Mouse (Mus musculus): ENCODE measurements around the gene Fam214a. TPM values are rescaled to one million over a fixed set of nuclear protein-coding genes. Genes with fewer than 3 reads are reported as not detected.
A peak's percentile ranks its signal among the peaks of the same experiment; 100 is the strongest.

Fam214a gene
- polyA plus RNA-seq, 1 experiment from 2014 or later: 1.6 TPM

- no peaks in the 10 kb centered on the region for H3K9me3 ChIP-seq (replicated peaks)
- no peak overlapping the region for H3K4me2 ChIP-seq
- 46% methylated on average over 3 of the region's 3 CpGs for WGBS (ENCODE audit: insufficient replicate concordance)
- H3K27ac ChIP-seq: no peak overlapping the region
- no peak overlapping the region for H3K4me3 ChIP-seq (replicated peaks)
- no peaks in the 10 kb centered on the region for H3K36me3 ChIP-seq
- no peak overlapping the region for H3K9ac ChIP-seq
- DNase-seq (no peak), ATAC-seq (ENCODE audit: low read depth) (no peak)
- H3K4me1 ChIP-seq (replicated peaks): peaks cover 4% of the 10 kb centered on the region; the same call in 1 of the 2 replicates
- H3K27me3 ChIP-seq: no peaks in the 10 kb centered on the region
These were observed 29.8 kb upstream of the Fam214a start for GRCm38 (mm10) chr9:74922884-74923283.

GRCm38 (mm10) chr9:74923291-74923977 lies 29.2 kb upstream of the Fam214a start:
- Histone ChIP-seq H3K4me2 (no peak overlapping the region), H3K9ac (no peak overlapping the region), H3K4me1 (replicated peaks) (peaks cover 4% of the 10 kb centered on the region; the same call in 1 of the 2 replicates), H3K36me3 (no peaks in the 10 kb centered on the region), H3K4me3 (replicated peaks) (no peak overlapping the region), H3K9me3 (replicated peaks) (no peaks in the 10 kb centered on the region), H3K27ac (no peak overlapping the region), H3K27me3 (no peaks in the 10 kb centered on the region)
- DNase-seq: no peak
- 66% methylated on average over 6 of the region's 6 CpGs for WGBS (ENCODE audit: insufficient replicate concordance)
- no peak for ATAC-seq (ENCODE audit: low read depth)

- Histone ChIP-seq H3K9me3 (replicated peaks) (no peaks in the 10 kb centered on the region), H3K36me3 (no peaks in the 10 kb centered on the region), H3K4me2 (no peak overlapping the region), H3K4me3 (replicated peaks) (no peak overlapping the region), H3K4me1 (replicated peaks) (peaks cover 1% of the 10 kb centered on the region; the same call in 1 of the 2 replicates), H3K9ac (no peak overlapping the region), H3K27ac (no peak overlapping the region), H3K27me3 (no peaks in the 10 kb centered on the region)
- 71% methylated on average over 10 of the region's 10 CpGs for WGBS (ENCODE audit: insufficient replicate concordance)
- ATAC-seq (ENCODE audit: low read depth): no peak
- no peak for DNase-seq
These were observed 27.4 kb upstream of the Fam214a start for GRCm38 (mm10) chr9:74925220-74925769.

- Histone ChIP-seq H3K4me3 (replicated peaks) (no peak overlapping the region), H3K4me2 (no peak overlapping the region), H3K9ac (no peak overlapping the region), H3K27ac (no peak overlapping the region), H3K36me3 (no peaks in the 10 kb centered on the region), H3K4me1 (replicated peaks) (no peaks in the 10 kb centered on the region), H3K9me3 (replicated peaks) (no peaks in the 10 kb centered on the region), H3K27me3 (no peaks in the 10 kb centered on the region)
- 66% methylated on average over 4 of the region's 4 CpGs for WGBS (ENCODE audit: insufficient replicate concordance)
- ATAC-seq (ENCODE audit: low read depth): no peak
- DNase-seq: no peak
These were observed 22.7 kb upstream of the Fam214a start for GRCm38 (mm10) chr9:74929981-74930423.

GRCm38 (mm10) chr9:74930653-74931052 lies 22.0 kb upstream of the Fam214a start:
- Histone ChIP-seq H3K27ac (no peak overlapping the region), H3K4me2 (no peak overlapping the region), H3K4me3 (replicated peaks) (no peak overlapping the region), H3K4me1 (replicated peaks) (no peaks in the 10 kb centered on the region), H3K27me3 (no peaks in the 10 kb centered on the region), H3K9ac (no peak overlapping the region), H3K36me3 (no peaks in the 10 kb centered on the region), H3K9me3 (replicated peaks) (no peaks in the 10 kb centered on the region)
- WGBS (ENCODE audit: insufficient replicate concordance): 76% methylated on average over 5 of the region's 5 CpGs
- ATAC-seq (ENCODE audit: low read depth): no peak
- DNase-seq: no peak

- WGBS (ENCODE audit: insufficient replicate concordance): 53% methylated on average over 3 of the region's 3 CpGs
These were observed 17.4 kb upstream of the Fam214a start for GRCm38 (mm10) chr9:74935289-74935688.

GRCm38 (mm10) chr9:74937761-74938160 lies 14.9 kb upstream of the Fam214a start:
- Histone ChIP-seq H3K27me3 (no peaks in the 10 kb centered on the region), H3K4me2 (no peak overlapping the region), H3K9ac (no peak overlapping the region), H3K36me3 (no peaks in the 10 kb centered on the region), H3K9me3 (replicated peaks) (no peaks in the 10 kb centered on the region), H3K4me3 (replicated peaks) (no peak overlapping the region), H3K4me1 (replicated peaks) (no peaks in the 10 kb centered on the region), H3K27ac (no peak overlapping the region)
- WGBS (ENCODE audit: insufficient replicate concordance): 72% methylated on average over 3 of the region's 3 CpGs
- DNase-seq: no peak
- no peak for ATAC-seq (ENCODE audit: low read depth)

More at GRCm38 (mm10) chr9:74935289-74935688, 17.4 kb upstream of the Fam214a start:
- Histone ChIP-seq H3K4me2 (no peak overlapping the region), H3K27me3 (no peaks in the 10 kb centered on the region), H3K27ac (no peak overlapping the region), H3K36me3 (no peaks in the 10 kb centered on the region), H3K4me1 (replicated peaks) (no peaks in the 10 kb centered on the region), H3K9ac (no peak overlapping the region), H3K4me3 (replicated peaks) (no peak overlapping the region), H3K9me3 (replicated peaks) (no peaks in the 10 kb centered on the region)
- no peak for DNase-seq
- no peak for ATAC-seq (ENCODE audit: low read depth)

- no peaks in the 10 kb centered on the region for H3K27me3 ChIP-seq
- no peaks in the 10 kb centered on the region for H3K4me1 ChIP-seq (replicated peaks)
- H3K4me3 ChIP-seq (replicated peaks): no peak overlapping the region
- no peaks in the 10 kb centered on the region for H3K36me3 ChIP-seq
- no peak for ATAC-seq (ENCODE audit: low read depth)
- no peak overlapping the region for H3K27ac ChIP-seq
- no peaks in the 10 kb centered on the region for H3K9me3 ChIP-seq (replicated peaks)
- no peak overlapping the region for H3K4me2 ChIP-seq
- no peak for DNase-seq
- WGBS (ENCODE audit: insufficient replicate concordance): 60% methylated on average over 12 of the region's 12 CpGs
- H3K9ac ChIP-seq: no peak overlapping the region
These were observed 13.8 kb upstream of the Fam214a start for GRCm38 (mm10) chr9:74938670-74939534.

- WGBS (ENCODE audit: insufficient replicate concordance): 66% methylated on average over 8 of the region's 8 CpGs
- DNase-seq: no peak
- Histone ChIP-seq H3K9ac (no peak overlapping the region), H3K4me3 (replicated peaks) (no peak overlapping the region), H3K36me3 (no peaks in the 10 kb centered on the region), H3K27ac (no peak overlapping the region), H3K4me1 (replicated peaks) (no peaks in the 10 kb centered on the region), H3K4me2 (no peak overlapping the region), H3K27me3 (no peaks in the 10 kb centered on the region), H3K9me3 (replicated peaks) (no peaks in the 10 kb centered on the region)
- ATAC-seq (ENCODE audit: low read depth): no peak
These were observed 5.8 kb upstream of the Fam214a start for GRCm38 (mm10) chr9:74946713-74947402.

GRCm38 (mm10) chr9:74951491-74951890 lies 1.2 kb upstream of the Fam214a start:
- H3K9me3 ChIP-seq (replicated peaks): no peaks in the 10 kb centered on the region
- DNase-seq (no peak), ATAC-seq (ENCODE audit: low read depth) (no peak)
- no peak overlapping the region for H3K4me3 ChIP-seq (replicated peaks)
- H3K27me3 ChIP-seq: no peaks in the 10 kb centered on the region
- H3K4me2 ChIP-seq: no peak overlapping the region
- H3K27ac ChIP-seq: no peak overlapping the region
- peaks cover 15% of the 10 kb centered on the region for H3K4me1 ChIP-seq (replicated peaks)
- no peaks in the 10 kb centered on the region for H3K36me3 ChIP-seq
- WGBS (ENCODE audit: insufficient replicate concordance): 19% methylated on average over 3 of the region's 3 CpGs
- H3K9ac ChIP-seq: no peak overlapping the region

GRCm38 (mm10) chr9:74952106-74952505 lies 578 bp upstream of the Fam214a start:
- H3K36me3 ChIP-seq: no peaks in the 10 kb centered on the region
- H3K27me3 ChIP-seq: no peaks in the 10 kb centered on the region
- no peak overlapping the region for H3K9ac ChIP-seq
- no peak overlapping the region for H3K27ac ChIP-seq
- H3K9me3 ChIP-seq (replicated peaks): no peaks in the 10 kb centered on the region
- H3K4me2 ChIP-seq: peak overlapping the region; percentile 95
- peaks cover 15% of the 10 kb centered on the region for H3K4me1 ChIP-seq (replicated peaks)
- peak overlapping the region; percentile 77 for H3K4me3 ChIP-seq (replicated peaks)
- DNase-seq (no peak), ATAC-seq (ENCODE audit: low read depth) (no peak)
- 48% methylated on average over 5 of the region's 5 CpGs for WGBS (ENCODE audit: insufficient replicate concordance)
